Mouse (Mus musculus) lung, postnatal 14 days (tissue): ENCODE measurements around the gene Npcd.

Experiments used
- DNase-seq: peaks from one replicate; pipeline ENCODE4 v3.0.0; 2021

The Npcd gene

DNA sequence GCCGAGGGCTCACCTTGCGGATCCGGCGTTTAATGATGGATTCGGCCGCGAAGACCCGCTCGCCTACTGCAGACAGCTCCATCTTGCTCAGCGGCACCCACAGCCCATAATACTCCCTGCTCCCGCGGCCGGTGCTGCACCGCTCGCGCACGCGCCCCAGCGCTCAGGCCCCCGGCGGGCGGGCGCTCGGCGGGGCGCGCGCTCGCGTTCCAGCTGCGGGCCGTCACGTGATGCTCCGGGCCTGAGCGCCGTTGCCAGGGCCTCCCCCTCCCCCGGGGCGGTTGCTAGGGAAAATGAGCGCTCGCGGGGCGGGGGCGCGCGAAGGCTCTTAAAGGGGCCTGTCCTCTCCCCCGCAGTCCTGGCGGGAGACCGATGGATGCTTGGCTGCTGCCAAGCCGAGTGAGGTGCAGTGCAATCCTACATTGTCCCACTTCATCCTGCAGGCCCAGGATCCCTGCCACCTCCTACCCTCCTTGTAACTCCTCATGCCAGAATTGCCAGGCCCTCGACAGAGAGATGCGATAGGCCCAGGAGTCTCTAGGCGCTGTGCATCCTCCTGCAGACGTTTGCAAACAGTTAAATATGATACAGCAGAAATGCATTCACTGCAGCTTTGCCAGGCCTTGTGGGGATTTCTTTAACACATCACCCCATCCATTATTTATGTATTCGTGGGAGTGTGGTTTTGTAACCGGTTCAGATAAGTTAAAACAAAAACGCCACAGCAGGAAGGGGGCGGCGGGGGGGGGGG, at the start of gene Npcd, which contains the start of gene Cbx6:
Npcd (minus strand) TSS at position 108 of the 751 bp plus-strand sequence.
Cbx6 (minus strand) TSS at position 559 of the 751 bp plus-strand sequence.
- DNase-seq = peak; percentile 97

DNA sequence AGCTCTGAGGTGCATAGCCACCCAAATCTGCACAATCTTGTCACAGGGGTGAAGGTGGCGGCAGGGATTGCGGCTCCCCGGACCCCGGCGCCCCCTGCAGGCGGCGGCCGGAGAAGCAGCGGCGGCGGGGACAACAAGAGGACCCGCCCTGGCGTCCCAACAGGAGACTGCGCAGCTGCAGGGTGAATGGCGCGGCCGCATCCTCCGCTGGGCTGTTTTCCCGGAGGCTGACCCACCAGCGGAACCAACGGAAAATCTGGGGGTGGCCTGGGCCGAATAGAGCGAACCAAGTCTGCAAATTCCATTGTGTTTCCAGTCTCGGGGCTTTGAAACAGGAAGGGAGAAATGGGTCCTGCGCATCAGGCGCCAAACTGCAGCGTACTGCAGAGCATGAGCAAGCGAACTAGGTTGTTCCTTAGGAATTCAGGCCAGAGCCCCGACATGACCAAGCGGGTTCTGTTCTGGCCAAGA, 49.4 kb upstream of the Npcd start:
- peak; percentile 96 for DNase-seq

DNA sequence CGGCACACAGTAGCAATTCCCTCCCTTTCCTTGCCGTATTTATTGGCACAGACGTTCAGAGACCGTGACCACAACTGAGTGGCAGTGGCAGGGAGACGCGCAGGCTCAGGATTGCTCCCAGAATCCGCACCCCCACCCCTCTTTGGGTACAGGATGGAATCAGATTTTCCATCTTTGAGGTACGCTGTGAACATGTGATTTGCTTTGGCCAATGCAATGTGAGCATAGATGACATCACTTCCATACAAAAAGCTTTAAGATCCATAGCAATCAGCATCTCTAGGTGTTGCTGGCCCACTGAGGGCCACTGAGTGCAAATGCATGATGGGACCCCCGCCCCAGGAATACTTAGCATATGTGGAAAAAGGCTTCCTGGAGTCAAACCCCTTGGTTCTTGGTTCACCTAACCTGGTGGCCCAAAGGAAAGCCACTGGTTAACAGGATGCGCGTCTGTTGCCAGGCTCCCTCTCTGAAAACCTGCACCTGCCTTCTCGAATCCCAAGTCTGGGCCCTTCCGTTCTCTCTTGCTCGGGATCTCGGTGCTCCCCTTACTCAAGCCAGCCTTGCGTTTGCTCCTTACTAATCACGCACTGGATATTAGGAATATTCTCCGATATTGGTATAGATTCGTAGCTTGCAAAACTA, 48.7 kb upstream of the Npcd start:
- no peak for DNase-seq

DNA sequence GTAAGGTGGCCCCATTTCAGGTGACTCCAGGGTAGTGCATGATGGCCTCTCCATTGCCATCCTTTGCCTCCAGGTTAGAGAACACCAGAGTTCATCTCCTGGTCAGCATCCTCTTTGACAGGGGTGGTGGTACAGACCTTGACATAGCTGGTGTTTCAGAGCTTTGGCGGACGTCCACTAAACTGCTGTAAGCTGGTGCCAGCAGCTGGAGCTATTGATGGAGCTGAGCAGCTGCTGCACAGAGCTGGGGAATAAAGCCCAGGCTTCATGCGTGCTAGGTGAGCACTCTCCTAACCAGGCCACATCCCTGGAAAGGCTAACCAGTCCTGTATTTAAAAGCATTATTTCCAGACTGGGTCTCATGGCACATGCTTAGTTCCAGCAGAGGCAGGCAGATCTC, 46.4 kb upstream of the Npcd start:
- no peak for DNase-seq

DNA sequence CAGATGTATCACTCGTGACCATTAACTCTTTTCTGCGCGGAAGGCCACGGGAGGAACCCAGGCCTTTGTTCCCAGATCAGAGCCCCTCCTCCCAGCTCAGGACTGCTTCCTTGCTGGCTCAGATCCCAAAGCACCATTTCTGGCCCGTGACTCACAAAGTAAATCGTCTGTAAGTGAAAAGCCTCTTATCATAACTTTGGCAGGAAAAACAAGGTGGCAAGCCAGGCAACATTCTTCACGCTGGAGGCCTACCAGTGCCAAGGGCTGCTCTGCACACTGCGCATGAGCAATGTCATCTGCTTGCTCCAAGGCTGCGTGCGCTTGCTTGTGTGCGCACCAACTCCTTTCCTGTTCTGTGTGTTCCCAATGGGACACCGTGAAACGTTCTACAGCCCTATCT, 45.3 kb upstream of the Npcd start:
- peak; percentile 92 for DNase-seq

DNA sequence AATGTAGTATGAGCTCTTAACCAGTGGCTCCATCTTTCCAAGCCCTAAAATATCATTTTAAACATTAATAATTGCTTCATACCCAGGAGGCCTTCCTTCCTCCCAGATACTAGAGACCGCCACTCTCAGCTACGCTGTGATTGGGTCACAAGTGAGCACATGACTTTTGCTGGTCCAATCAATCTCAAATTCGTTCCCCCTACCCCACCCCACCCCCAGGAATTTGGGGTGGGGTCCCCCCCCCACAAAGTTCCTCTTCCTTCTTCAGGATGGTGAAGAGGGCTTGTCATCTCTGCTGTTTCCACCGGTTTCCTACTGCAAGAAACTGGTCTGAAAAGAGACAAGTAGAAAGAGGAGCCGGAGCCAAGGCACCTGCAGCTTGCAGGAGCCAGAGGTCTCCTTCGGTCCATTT, 44.7 kb upstream of the Npcd start:
- DNase-seq = peak; percentile 58

DNA sequence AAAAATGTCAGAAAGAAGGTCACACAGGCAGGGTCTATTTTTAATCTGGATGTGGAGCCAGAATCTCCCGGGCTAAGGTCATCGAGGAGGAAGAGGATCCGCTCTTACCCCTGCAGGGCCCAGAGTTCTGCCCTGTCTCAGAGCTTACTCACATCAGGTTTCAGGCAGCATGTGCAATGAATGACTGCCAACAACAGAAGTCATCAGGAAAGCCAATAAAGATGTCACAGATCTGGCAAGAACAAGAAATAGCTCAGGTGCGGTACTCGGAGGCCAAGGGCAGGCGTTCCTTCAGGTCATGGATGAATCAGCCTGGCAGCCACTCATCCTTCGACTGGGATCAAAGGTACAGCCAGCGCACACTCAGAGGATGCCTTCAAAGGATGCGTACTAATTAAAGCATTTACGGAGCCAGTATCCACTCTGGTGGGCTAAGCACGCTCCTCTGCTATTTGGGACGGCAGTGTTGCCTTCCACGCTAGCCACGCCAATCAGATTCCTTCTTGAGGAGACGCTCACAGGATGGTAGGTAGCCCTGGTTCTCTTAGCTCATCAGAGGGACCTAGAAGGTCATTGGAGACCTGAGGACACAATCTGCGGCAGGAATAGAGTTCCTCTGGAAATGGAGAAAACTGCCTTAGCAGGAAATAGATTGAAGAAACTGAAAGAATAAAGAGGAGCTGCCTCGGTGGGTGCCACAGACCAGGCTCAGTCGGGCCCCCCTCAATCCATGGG, 41.4 kb upstream of the Npcd start:
- DNase-seq = no peak

DNA sequence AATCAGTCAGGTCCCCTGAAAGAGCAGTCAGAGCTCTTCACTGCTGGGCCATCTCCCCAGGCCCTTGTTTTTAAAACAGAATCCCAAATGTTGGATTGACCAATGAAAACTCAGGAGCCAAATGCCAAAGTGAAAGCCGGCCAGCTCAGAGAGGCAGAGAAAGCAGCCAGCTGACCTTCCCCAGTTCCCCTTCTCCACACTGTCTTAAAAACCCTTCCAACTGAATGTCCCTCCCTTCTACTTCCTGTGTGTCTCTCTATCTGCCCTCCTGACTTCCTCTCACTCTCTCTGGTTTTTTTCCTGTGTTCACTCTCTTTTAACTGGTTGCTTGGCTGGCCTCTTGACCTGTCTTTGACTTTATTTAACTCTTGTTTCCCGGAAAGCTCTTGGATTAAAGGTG, 40.0 kb upstream of the Npcd start:
- no peak for DNase-seq

DNA sequence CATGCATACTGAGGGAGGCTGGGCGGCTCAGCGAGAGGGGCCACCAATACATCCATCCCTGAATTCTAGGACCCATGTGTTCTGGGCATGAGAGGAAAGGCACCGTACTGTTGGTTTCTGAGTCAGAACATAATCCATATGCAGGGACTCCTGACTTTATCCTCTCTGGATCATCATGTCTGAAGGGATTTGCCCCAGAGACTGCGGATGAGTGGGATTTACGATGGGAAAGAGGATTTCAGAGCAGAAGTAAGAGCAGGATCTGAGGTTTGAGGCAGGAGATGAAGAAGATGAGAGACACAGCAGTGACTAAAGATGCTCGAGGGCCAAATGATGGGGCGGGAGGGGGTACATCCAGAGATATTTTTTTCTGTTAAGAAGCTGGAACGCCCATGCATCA, 39.5 kb upstream of the Npcd start:
- no peak for DNase-seq

DNA sequence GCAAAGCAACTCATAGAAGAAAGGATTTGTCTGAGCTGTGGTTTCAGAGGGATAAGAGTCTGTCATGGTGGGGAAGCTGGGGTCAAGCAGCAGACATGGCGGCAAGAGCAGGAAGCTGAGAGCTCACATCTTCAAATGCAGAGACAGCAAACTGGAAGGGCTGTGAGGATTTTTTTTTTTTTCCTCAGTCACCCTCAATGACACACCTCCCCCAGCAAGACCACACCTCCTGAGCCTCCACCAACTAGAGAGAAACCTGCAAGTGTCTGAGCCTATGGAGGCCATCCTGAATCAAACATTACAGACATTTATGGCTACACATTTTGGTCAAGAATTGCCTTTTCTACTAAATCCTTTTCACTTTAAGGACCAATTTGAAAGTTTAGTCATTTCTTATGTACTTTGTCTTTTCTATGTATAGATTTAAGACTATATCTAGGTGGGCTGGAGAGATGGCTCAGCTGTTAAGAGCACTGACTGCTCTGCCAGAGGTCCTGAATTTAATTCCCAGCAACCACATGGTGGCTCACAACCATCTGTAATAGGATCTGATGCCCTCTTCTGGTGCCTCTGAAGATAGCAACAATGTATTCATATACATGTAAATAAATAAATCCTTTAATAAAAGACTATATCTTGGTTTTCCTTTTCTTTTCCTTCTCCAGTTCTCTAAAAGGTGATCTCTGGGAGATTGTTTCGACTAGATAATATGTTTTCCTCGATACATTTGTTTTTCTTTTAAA, 33.4 kb upstream of the Npcd start:
- DNase-seq = no peak

DNA sequence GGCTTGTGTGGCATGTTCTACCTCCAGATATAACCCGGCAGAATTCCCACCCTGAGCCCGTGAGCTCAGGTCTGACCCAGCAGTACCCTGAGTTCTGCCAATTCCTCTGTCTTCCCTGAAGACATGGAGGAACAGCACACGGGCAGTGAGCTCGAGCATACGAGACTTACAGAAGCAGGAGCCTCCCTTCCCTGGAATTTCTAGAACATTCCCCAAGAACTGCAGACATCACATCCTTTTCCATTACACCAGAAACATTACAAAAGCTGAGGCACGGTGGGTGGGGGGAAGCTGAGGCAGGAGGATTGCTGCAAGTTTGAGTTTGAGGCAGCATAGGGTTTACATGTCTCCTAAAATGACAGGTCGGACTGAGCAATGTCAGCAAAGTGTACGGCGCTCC, 25.8 kb upstream of the Npcd start:
- no peak for DNase-seq

DNA sequence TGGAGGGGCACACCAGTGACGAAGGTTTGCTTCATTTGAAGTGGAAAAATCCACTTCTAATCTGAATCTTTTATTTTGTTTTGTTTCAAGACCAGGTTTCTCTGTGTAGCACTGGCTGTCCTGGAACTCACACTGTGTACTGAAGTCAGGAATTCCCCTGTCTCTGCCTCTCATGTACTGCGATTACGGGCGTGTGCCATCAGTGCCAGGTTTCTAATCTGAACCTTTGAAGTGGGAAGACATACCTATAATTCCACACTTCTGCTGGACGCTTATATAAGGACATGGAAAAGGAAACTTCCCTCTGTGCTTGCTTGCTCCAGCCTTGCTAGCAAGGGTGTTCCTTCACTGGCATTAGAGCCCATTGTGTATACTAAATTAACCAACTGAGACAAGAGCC, 24.9 kb upstream of the Npcd start:
- DNase-seq = no peak

DNA sequence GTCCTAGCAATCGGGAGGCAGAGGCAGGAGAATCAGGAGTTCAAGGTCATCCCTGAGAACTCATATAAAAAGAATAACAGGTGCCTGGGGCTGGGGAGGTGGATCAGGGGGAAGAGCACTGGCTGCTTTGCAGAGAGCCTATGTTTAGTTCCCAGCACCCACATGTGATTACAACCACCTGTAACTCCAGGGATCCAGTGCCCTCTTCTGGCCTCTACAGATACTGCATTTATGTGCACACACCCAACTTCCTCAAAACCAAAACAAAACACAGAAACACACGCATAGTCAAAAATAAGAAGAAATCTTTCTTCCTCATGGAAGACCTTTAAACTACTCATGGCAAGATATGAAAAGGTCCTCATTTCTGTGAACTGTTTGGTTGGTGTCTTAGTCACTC, 16.1 kb upstream of the Npcd start:
- no peak for DNase-seq

DNA sequence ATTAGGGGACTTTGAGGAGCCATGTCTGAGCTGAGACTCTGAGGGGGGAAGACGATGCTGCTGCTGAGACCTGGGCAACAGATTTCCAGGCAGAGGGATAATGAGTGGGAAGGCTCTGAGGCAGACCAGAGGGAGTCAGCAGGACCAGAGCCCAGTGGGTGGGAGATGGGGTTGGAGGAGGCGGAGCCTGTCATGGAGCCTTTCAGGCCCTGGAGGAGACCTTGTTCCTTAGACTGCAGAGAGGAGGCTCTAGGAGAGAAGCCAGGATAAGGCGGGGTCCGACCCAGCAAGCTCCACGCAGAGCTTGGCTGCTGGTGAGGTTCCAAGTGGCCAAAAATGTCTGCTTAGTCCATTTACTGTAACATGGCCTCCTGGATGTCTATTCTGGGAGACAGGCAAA, 13.1 kb upstream of the Npcd start:
- DNase-seq = no peak

DNA sequence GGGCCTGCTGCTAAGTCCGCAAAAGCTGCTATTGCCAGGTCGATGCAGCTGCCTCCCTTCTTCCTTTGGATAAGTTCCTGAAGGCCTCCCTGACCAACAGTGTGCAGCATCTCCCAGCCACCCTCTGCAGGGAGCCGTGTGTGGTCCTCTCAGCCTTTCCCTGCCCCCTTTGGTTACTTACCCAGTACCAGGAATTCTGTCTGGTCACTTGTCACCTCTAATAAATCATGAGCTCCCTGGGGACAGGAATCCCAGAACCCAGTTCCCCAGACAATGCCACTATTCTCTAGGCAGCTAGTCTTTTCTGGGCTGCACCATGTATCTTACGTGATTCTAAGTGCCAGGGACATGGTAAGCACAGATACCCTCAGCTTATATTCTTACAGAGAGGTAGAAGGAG, 11.9 kb upstream of the Npcd start:
- no peak for DNase-seq

DNA sequence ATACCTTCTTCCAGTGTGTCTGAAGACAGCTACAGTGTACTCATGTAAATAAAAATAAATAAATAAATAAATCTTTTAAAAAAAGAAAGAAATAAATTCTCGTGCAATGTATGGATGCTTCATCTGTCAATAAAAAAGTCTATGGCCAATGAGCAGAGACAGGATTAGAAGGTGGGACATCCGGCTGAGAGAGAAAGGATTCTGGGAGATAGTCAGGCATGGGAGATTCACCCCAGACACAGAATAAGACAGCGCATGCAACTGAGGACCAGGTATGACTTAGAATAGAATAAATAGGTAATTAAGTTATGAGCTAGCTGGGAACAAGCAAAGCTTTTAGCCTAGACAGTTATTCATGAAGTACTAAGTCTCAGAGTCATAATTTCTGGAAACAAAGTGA, 8.9 kb upstream of the Npcd start:
- no peak for DNase-seq

DNA sequence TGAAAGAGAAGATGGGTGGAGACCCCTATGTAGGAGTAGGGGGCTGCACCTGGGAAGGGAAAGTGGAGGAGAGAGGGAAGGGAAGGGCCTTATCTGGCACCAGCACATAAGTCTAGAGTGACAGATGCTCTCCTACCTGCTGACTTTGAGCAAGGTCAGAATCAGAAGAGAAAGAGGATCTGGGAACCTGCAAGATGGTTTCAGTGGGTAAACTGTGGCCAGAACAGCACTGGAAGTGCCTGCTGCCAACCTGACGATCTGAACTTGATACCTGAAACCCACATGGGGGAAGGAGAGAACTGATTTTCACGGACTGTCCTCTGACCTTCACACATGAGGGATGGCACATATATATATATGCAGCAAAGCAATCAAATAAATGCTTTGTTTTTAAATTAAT, 6.2 kb upstream of the Npcd start:
- no peak for DNase-seq

DNA sequence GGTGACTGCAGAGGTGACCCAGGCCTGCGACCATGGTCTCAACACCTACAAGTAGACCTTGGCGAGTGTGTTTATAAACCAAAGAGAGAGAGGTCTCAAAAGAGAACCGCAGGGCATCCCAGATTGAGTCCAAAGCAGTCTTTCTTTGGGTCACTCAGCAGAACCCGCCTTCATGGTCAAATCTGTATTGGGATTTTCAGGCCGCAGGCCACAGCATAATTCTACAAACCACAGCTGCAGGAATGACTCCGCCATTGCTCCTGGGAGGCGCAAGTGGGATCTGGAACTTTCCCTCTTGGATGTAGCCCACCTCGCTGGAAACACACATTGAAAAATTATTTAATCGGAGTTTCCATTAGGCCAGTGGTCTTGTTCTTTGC, 834 bp upstream of the Npcd start:
- no peak for DNase-seq

DNA sequence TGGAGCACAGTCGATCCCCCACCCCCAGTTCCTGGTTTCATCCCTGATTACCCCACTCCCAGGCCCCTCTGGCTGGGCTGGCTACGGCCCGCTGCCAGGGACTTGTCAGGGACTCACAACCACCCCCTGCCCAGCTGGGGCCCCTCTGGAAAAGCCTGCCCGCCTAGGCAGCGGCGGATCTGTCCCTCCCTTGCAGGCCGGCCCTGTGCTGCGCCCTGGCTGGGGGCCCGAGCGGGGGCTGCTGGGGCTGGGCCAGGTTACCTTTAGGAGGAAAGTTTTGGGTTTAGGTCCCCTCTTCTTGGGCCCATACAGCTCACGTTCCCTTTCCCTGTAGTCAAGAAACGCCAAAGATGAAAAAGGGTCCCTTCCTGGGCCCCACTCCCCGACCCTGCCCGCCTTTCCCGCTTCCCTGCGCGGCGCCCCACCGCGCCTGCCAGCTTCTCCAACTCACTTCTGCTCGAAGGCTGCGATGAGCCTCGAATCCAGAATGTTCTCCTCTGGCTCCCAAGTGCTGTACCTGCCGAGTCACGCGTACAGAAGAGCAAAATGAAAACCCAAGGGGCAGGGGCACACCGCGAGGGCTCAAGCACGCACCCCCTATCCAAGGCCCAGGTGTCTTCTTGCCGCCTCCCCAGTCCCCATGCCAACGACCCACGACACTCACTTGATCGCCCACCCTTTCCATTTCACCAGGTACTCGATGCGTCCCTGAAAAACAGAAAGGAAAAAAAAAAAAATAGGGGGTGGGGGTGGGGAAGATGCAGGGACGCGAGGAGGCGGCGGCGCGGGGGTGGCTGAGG, 586 bp downstream of the Npcd start:
- peak; percentile 39 for DNase-seq

DNA sequence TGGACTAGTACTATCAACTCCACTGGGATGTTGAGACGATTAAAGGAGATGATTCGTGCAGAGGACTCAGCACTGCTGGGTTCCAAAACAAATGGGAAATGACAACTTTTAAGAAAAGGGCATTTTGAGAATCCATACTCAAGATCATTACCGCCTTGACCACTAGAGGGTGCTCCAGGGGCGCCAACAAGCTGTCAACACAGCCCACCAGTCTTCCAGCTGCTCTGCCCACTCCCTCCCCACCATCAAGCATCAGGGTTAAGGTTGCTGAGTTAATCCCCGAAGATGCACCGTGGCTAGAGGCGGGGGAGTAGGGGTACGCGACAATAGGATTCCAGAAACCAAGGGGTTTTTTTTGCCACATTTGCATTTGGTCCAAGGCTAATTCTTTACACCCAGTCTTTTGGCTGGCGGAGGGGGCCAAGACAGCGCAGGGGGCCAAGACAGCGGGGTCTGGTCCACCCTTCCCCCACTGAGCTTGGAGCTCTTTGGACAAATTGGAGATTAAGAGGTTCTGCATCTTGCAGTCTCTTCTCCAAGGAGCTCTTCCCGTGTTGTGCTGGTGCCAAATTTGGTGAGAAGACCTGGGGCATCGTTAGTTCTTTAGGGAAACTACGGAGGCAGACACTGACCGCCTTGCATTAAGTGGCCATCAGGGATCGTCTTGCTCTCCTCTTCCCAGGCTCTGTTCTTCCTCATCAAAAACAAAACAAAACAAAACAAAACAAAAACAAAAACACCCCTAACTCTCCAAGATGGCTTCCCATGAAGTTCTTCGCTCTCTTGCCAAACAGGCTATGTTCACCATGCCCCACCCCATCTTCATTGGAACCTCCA, 1.8 kb downstream of the Npcd start:
- DNase-seq = peak; percentile 88

DNA sequence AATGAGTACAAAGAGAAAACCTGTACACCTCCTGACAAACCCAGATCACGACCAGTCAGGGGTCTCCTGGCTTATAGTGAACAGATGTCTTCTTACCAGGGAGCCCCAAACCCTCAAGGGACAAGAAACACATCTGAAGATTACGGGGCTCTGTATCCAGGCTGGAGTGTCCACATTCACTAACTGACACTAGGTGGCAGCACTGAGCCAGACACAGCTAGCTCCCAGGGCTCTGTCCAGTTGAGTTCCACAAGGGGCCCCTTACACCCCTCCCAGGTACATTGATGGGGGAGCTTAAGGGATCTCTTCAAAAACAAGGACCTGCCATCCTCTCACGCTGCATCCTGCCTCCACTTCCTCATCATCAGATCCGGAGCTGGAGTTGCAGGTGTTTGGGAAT, 3.6 kb downstream of the Npcd start:
- DNase-seq = peak; percentile 85
